Mouse (Mus musculus): ENCODE results near the gene Cyyr1. TPM values are rescaled to one million over a fixed set of nuclear protein-coding genes. Genes with fewer than 3 reads are reported as not detected.

Gene Cyyr1
- polyA plus RNA-seq, 1 experiment: 4.6 TPM

- TF ChIP-seq CTCF (IDR thresholded peaks at IDR 0.05; ENCODE audit: extremely low read depth, insufficient read depth, low read length): no peak
- no peak overlapping the region for H3K4me3 ChIP-seq (ENCODE audit: insufficient read depth, low read length)
- H3K27ac ChIP-seq (ENCODE audit: insufficient read depth, low read length): no peak overlapping the region
- H3K4me1 ChIP-seq (ENCODE audit: control insufficient read depth, insufficient read depth, low read length): no peaks in the 10 kb centered on the region
These were observed 159.7 kb downstream of the Cyyr1 start for GRCm38 (mm10) chr16:85393430-85393948.

- no peaks in the 10 kb centered on the region for H3K4me1 ChIP-seq (ENCODE audit: control insufficient read depth, insufficient read depth, low read length)
- H3K27ac ChIP-seq (ENCODE audit: insufficient read depth, low read length): no peak overlapping the region
- H3K4me3 ChIP-seq (ENCODE audit: insufficient read depth, low read length): no peak overlapping the region
- TF ChIP-seq CTCF (IDR thresholded peaks at IDR 0.05; ENCODE audit: extremely low read depth, insufficient read depth, low read length) (no peak), POLR2A (IDR thresholded peaks at IDR 0.05; ENCODE audit: extremely low read depth, insufficient read depth, low read length) (no peak)
These were observed 166.4 kb downstream of the Cyyr1 start for GRCm38 (mm10) chr16:85386801-85387200.

Other genes starting within 250 kb of the Cyyr1 start
- 6.8 and 8.1 TPM in 2 replicates for gene Adamts1, start 249.7 kb upstream of the Cyyr1 start, polyA plus RNA-seq (2012; rRNA removed)